Mouse (Mus musculus): ENCODE measurements around the gene Csad.

GRCm38 (mm10) chr15:102144274-102144711, 60.2 kb downstream of the Csad start, which contains the start of gene Igfbp6:
- no peak for TF ChIP-seq CTCF (IDR thresholded peaks at IDR 0.05; ENCODE audit: low read depth)
- TF ChIP-seq EP300 (IDR thresholded peaks at IDR 0.05; ENCODE audit: low read depth), result no peak
